Mouse (Mus musculus) 416B (cell line): Measurements from ENCODE around the gene Gng12.

Source experiments
- DNase-seq: peaks from one replicate; pipeline ENCODE4 v3.0.0; 2011; ENCODE audit warnings: low read depth

Gene Gng12

DNA sequence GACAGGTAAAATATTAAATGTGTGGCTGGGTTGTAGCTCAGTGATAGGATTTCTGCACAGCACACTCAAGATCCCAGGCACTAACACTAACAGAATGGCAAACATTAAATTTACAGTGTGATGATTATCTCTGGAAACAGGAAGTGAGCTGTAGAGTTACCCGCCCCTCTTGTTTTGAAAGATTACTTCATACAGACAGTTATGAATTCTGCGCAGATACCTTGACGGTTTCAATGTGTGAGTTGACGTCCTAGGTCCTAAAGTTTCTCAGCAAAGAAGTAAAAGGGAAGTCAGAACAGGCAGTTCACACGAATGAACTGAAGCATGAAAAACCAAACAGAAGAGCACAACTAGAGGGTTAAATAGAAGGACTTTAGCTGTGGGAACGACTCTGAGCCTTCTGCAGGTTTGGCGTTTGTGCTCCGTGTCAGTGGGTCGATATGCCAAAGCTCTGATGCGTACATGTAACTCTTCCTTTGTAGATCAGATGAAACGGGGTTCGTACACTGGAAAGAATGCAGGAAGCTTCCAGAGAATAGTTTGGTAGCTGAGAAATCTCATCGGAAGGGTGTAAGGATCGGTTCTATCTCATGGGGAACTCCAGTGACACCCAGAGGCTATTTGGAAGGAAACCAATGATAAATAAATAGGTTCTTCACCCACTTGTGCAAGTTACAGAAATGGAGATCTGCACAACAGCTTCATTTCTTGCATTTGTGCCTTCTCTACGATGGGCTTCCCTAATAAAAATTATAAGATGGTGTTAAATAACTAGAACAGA, 160.1 kb downstream of the Gng12 start:
- DNase-seq = peak; percentile 36

DNA sequence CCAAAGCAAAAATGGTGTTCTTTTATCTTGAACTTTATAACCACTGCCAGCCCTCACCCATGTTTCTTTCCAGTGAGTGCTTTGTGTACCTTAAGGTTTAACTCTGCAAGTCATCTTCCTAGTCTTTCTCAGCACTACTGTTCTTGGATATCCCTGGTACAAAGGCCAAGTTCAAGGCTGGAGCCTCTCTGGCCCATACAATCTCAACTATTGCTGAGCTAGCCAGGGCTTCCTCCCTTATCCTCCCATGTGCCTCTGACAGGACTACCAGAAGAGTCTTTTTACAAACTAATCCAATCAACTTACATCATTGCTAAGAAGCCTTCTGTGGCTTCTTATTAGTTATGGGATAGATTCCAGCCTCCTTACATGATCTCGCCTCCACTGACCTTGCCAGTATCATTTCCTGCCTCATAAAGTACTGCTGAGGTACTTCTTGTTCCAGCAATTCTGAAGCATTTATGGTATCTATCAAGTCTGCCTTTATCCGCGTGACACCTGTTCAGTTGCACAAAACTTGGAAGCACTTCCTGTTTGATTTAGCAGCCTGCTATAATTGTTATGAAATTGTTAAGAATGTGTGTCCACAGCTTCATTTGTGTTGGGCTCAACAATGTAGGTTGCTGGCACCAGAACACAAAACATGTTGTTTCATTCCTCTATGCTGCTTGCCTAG, 160.8 kb downstream of the Gng12 start:
- DNase-seq = no peak

- DNase-seq = no peak
These were observed 161.4 kb downstream of the Gng12 start for GRCm38 (mm10) chr6:67057574-67057973.

DNA sequence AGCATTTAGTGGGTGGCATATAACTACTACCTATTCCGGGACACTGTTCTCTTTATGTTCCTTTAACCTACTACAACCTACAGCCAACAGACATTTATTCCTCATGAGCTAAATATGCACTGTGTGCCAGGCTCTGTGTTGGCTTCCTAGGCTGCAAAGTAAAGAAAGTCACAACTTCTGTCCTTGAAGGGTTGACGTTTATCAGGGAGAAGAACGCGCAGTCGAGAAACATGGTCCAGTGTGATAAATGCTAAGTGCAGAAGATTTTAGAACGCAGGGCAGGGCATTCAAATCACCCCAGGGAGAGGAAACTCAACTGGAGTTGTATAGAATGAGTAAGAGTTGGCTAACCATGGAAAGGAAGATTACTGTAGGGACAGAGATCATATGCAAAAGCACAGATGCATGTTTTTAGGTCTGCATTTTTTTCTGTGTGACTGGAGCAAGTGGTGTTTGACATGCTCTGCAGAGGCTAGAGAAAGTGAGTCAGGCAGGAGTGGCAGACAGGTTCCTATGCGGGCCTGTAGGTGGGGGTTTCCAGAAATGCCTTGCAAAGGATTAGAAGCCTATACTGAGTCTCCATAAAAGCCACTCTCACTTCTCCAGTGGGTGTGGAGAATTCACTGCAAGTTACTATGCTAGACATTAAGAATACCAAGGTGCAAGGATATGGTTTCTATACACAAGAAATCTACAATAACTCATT, 161.9 kb downstream of the Gng12 start:
- no peak for DNase-seq

GRCm38 (mm10) chr6:67060057-67060456, 163.9 kb downstream of the Gng12 start:
- DNase-seq = no peak

DNA sequence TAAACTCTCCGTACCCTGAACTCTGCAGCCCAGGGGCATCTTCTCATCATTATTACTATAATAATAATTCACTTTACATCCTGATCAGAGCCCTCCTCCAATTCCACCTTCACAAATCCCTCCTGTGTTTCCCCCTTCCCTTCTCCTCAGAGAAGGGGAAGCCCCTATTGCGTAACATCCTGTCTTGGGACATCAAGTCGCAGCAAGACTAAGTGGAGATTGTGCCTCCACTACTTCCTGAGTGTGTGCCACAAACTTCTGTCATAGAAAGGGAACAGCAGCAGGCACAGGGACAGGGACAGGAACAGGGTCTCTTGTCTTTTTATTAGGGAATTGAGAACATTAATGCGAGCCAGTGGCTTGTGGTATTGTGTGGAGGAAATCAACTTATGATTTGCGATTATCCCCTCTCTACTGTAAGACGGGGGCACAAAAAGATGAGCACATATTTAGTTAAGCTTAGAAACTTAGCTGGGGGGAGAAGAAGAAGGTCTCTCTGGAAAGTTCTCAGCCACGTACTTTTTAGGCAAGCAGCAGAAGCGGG, 173.1 kb downstream of the Gng12 start:
- DNase-seq = peak; percentile 75

GRCm38 (mm10) chr6:67069800-67070315, 173.7 kb downstream of the Gng12 start:
- no peak for DNase-seq
